Mouse (Mus musculus) heart, embryonic 14.5 days (tissue): ENCODE measurements at regions not wholly inside any gene's neighbourhood (a gene's known extent, or its start where the extent isn't known, plus 50 kb on each side); places are given as distances from the start of the nearest gene placed in this dataset.

Experiments used
- ATAC-seq: fragments of 200-750 bp; cut with Nextera tagmentation; 2 replicates; pipeline ENCODE4 v1.8.0; 2017; ENCODE audit warnings: low read depth, moderate TSS enrichment; ENCODE audit not compliant: insufficient number of reproducible peaks, insufficient read depth, low FRiP score
- H3K27ac ChIP-seq, 2 experiments: fragments of 200-500 bp in 1 of 2; fragments of 300-500 bp in 1 of 2; sonication (generic) in 1 of 2; replicated peaks in 1 of 2; 2 replicates each; pipeline ENCODE4 v1.5.1; 2012 to 2014; ENCODE audit warnings: low read depth in 2 of 2, low read length in 2 of 2, control low read depth in 1 of 2, mild to moderate bottlenecking in 1 of 2, mixed read lengths in 1 of 2; ENCODE audit not compliant: control insufficient read depth in 1 of 2, insufficient read depth in 1 of 2
- H3K27me3 ChIP-seq: fragments of 300-500 bp; sonication (generic); 2 replicates; pipeline ENCODE4 v1.6.1; 2014; ENCODE audit warnings: mild to moderate bottlenecking, low read length, control low read depth; ENCODE audit not compliant: control insufficient read depth, insufficient read depth
- H3K36me3 ChIP-seq: fragments of 300-500 bp; sonication (generic); 2 replicates; pipeline ENCODE4 v1.6.1; 2014; ENCODE audit warnings: mild to moderate bottlenecking, control low read depth, low read length, mixed read lengths; ENCODE audit not compliant: control insufficient read depth, insufficient read depth
- H3K4me1 ChIP-seq, 2 experiments: fragments of 200-500 bp in 1 of 2; fragments of 300-500 bp in 1 of 2; sonication (generic) in 1 of 2; 2 replicates each; pipeline ENCODE4 v1.6.1; 2012 to 2014; ENCODE audit warnings: low read length in 2 of 2, control low read depth in 1 of 2, mixed read lengths in 1 of 2; ENCODE audit not compliant: control insufficient read depth in 2 of 2, insufficient read depth in 2 of 2
- H3K4me2 ChIP-seq: fragments of 300-500 bp; sonication (generic); 2 replicates; pipeline ENCODE4 v1.6.1; 2014; ENCODE audit warnings: mild to moderate bottlenecking, low read length
- H3K4me3 ChIP-seq, 2 experiments: fragments of 200-500 bp in 1 of 2; fragments of 300-500 bp in 1 of 2; sonication (generic) in 1 of 2; 2 replicates each; pipeline ENCODE4 v1.5.1; 2012 to 2014; ENCODE audit warnings: low read length in 2 of 2, mild to moderate bottlenecking in 2 of 2, control low read depth in 1 of 2, low read depth in 1 of 2, moderate library complexity in 1 of 2; ENCODE audit not compliant: control insufficient read depth in 1 of 2, insufficient read depth in 1 of 2
- H3K9ac ChIP-seq: fragments of 300-500 bp; sonication (generic); 2 replicates; pipeline ENCODE4 v1.6.1; 2014; ENCODE audit warnings: mild to moderate bottlenecking, low read length
- H3K9me3 ChIP-seq: fragments of 300-500 bp; sonication (generic); 2 replicates; pipeline ENCODE4 v1.6.1; 2016; ENCODE audit warnings: low read length, control low read depth; ENCODE audit not compliant: control insufficient read depth
- WGBS: fragments of 180-500 bp; shearing (Covaris S2); extraction: QIAGEN DNeasy Blood & Tissue Kit; methylation state at CpG from one replicate; pipeline ENCODE4 v1.1.7; 2014; 5-methylcytosine and 5-hydroxymethylcytosine counted together

DNA sequence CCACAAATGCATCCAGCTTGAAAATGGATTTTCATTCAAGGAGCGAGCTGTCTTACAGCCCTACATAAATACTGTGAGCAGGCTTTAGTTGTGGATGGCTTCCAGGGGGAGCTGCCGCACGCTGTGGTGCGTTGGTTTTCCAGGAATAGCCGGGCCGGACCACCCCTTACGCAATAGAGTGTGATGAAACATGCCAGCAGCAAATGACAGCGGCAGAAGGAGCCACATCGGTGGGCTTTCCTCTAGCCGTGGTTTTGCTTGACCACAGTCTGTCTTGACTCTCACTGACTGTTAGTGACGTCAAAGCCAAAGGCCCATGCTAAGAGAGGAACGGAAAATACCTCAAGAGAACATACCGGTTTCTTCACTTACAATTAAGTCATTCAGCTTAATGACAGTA is 243.6 kb downstream of the Map2k6 start:
- Histone ChIP-seq H3K4me1 (no peaks in the 10 kb centered on the region), H3K4me3 (no peak overlapping the region), H3K27me3 (no peaks in the 10 kb centered on the region), H3K9me3 (no peaks in the 10 kb centered on the region), H3K27ac (no peak overlapping the region), H3K36me3 (no peaks in the 10 kb centered on the region), H3K4me2 (no peak overlapping the region), H3K9ac (no peak overlapping the region)
- WGBS: 86% methylated on average over 13 of the region's 13 CpGs
- ATAC-seq: no peak

- WGBS: 69% methylated on average over 7 of the region's 7 CpGs
Observed at GRCm38 (mm10) chr11:110649575-110650210, 250.8 kb downstream of the Map2k6 start.

DNA sequence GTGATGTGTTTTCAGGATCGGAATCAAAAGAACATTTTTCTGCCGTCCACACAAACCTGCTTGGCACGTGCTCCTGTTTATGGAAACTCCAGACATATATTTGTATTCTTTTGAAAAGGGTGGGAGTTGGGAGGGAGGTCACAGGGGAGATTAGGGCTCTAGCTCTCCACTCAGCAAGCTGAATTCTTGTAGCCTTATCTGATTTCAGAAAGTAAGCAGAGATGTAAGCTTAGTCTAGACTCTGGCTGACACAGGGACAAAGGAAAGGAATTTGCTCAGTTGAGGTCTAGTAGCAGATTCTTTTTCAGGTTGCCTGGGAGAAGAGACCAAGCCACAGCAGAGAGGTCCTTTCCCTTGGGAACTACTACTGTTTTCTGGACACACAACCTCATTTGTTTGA is 253.1 kb downstream of the Map2k6 start:
- WGBS: 42% methylated on average over 3 of the region's 3 CpGs
- Histone ChIP-seq H3K27me3 (no peaks in the 10 kb centered on the region), H3K4me3 (no peak overlapping the region), H3K9ac (no peak overlapping the region), H3K27ac (no peak overlapping the region), H3K9me3 (no peaks in the 10 kb centered on the region), H3K4me1 (peaks cover 0 to 2% of the 10 kb centered on the region in 2 experiments; a peak in 1 of 4 replicates), H3K36me3 (no peaks in the 10 kb centered on the region), H3K4me2 (no peak overlapping the region)
- ATAC-seq: no peak

More at GRCm38 (mm10) chr11:110649575-110650210, 250.8 kb downstream of the Map2k6 start:
- Histone ChIP-seq H3K27me3 (no peaks in the 10 kb centered on the region), H3K27ac (no peak overlapping the region), H3K9me3 (no peaks in the 10 kb centered on the region), H3K36me3 (no peaks in the 10 kb centered on the region), H3K4me1 (peaks cover 0 to 2% of the 10 kb centered on the region in 2 experiments; a peak in 1 of 4 replicates), H3K4me2 (no peak overlapping the region), H3K9ac (no peak overlapping the region), H3K4me3 (no peak overlapping the region)
- no peak for ATAC-seq

- ATAC-seq: no peak
- no peak overlapping the region for H3K9ac ChIP-seq
- no peak overlapping the region for H3K4me3 ChIP-seq
- H3K4me2 ChIP-seq: no peak overlapping the region
- H3K9me3 ChIP-seq: no peaks in the 10 kb centered on the region
- H3K27me3 ChIP-seq: no peaks in the 10 kb centered on the region
- peaks cover 0 to 9% of the 10 kb centered on the region in 2 experiments; a peak in 2 of 4 replicates for H3K4me1 ChIP-seq
- no peak overlapping the region for H3K27ac ChIP-seq
- H3K36me3 ChIP-seq: no peaks in the 10 kb centered on the region
- 78% methylated on average over 11 of the region's 11 CpGs for WGBS
Observed at GRCm38 (mm10) chr11:110656524-110657156, 257.7 kb downstream of the Map2k6 start.

DNA sequence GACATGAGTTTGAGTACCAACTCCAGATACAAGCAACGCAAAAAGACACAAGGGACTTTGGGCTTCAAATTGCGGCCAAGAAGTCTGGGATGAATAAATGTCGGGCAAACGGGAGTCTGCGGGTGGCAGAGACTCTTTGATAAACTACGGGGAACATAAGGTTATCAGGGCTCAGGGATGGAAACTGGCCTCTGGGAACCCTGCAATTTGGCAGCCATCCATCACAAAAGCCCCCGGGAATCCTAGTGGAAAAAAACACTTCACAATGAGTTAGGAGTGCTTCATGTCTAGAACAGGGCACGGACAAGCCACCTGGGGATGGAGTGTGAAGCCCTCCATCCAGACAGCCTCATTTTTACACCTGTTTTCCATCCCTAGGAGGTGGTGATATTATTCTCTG is 258.9 kb downstream of the Map2k6 start:
- WGBS: 21% methylated on average over 8 of the region's 8 CpGs
- H3K27ac ChIP-seq: no peak overlapping the region
- H3K4me2 ChIP-seq: no peak overlapping the region
- H3K9ac ChIP-seq: no peak overlapping the region
- no peaks in the 10 kb centered on the region for H3K9me3 ChIP-seq
- H3K4me3 ChIP-seq: no peak overlapping the region
- no peaks in the 10 kb centered on the region for H3K27me3 ChIP-seq
- ATAC-seq: no peak
- H3K36me3 ChIP-seq: no peaks in the 10 kb centered on the region
- H3K4me1 ChIP-seq: peaks cover 0 to 9% of the 10 kb centered on the region in 2 experiments; a peak in 2 of 4 replicates

DNA sequence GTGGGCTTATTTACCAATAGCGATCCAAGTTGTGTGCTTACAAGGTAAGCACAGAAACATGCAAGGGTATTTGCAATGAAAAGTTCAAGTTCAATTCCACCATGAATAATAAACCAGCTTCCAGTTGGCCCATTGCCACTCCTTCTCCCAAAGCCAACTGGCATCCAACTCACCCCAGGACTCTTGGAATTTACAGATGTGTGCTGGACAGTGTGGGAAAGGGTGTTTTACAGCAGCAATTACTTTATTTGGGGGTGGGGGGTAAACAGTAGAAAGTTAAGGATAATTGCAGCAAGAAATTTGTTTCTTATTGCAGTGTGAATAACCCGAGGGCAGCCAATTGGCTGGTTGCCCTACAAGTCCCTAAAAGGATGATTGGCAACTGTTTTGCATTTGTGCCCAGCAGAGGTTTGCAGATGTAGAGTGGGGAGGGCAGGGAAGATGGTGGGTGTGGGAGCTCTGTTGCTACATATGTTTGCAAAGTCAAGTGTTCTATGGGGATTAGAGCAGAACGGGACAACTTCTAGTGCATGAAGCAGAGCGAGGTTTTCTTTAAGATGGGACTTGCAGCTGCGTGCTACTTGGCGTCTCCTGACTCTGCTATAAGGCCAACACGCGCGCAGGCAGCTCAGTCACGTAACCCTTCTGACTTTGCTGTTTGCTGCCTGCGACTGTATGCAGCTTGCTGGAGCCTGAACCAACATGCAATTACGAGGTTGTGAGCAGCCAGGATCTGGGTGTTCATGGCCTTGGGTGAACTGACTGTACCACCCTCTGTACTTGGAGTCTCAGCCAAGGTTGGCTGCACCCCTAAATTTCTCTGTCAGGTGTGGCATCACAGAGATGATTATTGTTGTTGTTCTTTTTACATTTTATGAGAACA is 271.9 kb downstream of the Map2k6 start:
- H3K36me3 ChIP-seq: no peaks in the 10 kb centered on the region
- no peaks in the 10 kb centered on the region for H3K9me3 ChIP-seq
- H3K27me3 ChIP-seq: no peaks in the 10 kb centered on the region
- no peak for ATAC-seq
- WGBS: 83% methylated on average over 12 of the region's 12 CpGs
- H3K4me1 ChIP-seq: no peaks in the 10 kb centered on the region
- H3K4me2 ChIP-seq: no peak overlapping the region
- H3K27ac ChIP-seq: no peak overlapping the region
- H3K9ac ChIP-seq: no peak overlapping the region
- no peak overlapping the region for H3K4me3 ChIP-seq

DNA sequence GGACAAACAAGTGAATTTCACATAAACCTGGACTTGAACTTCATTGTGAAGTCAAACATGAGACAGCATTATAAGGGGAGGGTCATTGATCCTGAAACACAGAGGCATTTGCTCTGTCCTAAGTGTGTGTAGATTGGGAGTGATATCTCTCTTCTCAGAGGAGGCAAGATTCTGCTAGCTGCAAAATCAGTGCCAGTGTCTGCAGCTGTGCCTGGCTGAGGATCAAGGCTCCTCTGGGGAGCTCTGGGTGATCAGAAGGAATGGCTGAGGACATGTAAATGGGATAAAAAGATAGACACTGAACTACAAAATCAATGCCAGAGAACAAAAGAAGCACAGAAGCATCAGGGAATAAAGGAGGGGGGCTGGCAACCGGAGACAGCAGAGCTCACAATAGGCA is 274.0 kb downstream of the Map2k6 start:
- no peak for ATAC-seq
- H3K9ac ChIP-seq: no peak overlapping the region

More for the DNA sequence above, 274.0 kb downstream of the Map2k6 start:
- Histone ChIP-seq H3K4me1 (no peaks in the 10 kb centered on the region), H3K4me3 (no peak overlapping the region), H3K27me3 (no peaks in the 10 kb centered on the region), H3K9me3 (no peaks in the 10 kb centered on the region), H3K27ac (no peak overlapping the region), H3K4me2 (no peak overlapping the region), H3K36me3 (no peaks in the 10 kb centered on the region)
- WGBS: 37% methylated on average over 1 of the region's 1 CpGs
